Mouse (Mus musculus) kidney, embryonic 14.5 days (tissue): ENCODE results near the gene Ccdc9b. TPM values are rescaled to one million over a fixed set of nuclear protein-coding genes. Genes with fewer than 3 reads are reported as not detected.
A peak's percentile ranks its signal among the peaks of the same experiment; 100 is the strongest.

Experiments used
- ATAC-seq: fragments of 200-750 bp; cut with Nextera tagmentation; 2 replicates; pipeline ENCODE4 v1.8.0; 2017; ENCODE audit warnings: moderate number of reproducible peaks, mild to moderate bottlenecking, moderate TSS enrichment, moderate library complexity; ENCODE audit not compliant: low FRiP score, low TSS enrichment
- H3K27ac ChIP-seq: fragments of 300-500 bp; sonication (generic); 2 replicates; pipeline ENCODE4 v1.5.1; 2014; ENCODE audit warnings: low read depth, mild to moderate bottlenecking, low read length, moderate library complexity, mixed read lengths
- H3K27me3 ChIP-seq: fragments of 300-500 bp; sonication (generic); 2 replicates; pipeline ENCODE4 v1.6.1; 2014; ENCODE audit warnings: mild to moderate bottlenecking, low read length; ENCODE audit not compliant: control insufficient read depth, insufficient read depth
- H3K36me3 ChIP-seq: fragments of 300-500 bp; sonication (generic); 2 replicates; pipeline ENCODE4 v1.6.1; 2014; ENCODE audit warnings: low read length, mixed read lengths; ENCODE audit not compliant: control insufficient read depth, insufficient read depth
- H3K4me1 ChIP-seq: fragments of 300-500 bp; sonication (generic); 2 replicates; pipeline ENCODE4 v1.6.1; 2014; ENCODE audit warnings: low read length, mixed read lengths; ENCODE audit not compliant: control insufficient read depth, insufficient read depth
- H3K4me2 ChIP-seq: fragments of 300-500 bp; sonication (generic); replicated peaks from 2 replicates; pipeline ENCODE4 v1.6.1; 2014; ENCODE audit warnings: low read depth, mild to moderate bottlenecking, low read length
- H3K4me3 ChIP-seq: fragments of 300-500 bp; sonication (generic); 2 replicates; pipeline ENCODE4 v1.5.1; 2014; ENCODE audit warnings: mild to moderate bottlenecking, low read length
- H3K9ac ChIP-seq: fragments of 300-500 bp; sonication (generic); 2 replicates; pipeline ENCODE4 v1.6.1; 2014; ENCODE audit warnings: low read depth, mild to moderate bottlenecking, low read length, moderate library complexity
- H3K9me3 ChIP-seq: fragments of 300-500 bp; sonication (generic); 2 replicates; pipeline ENCODE4 v1.6.1; 2016; ENCODE audit warnings: low read length; ENCODE audit not compliant: control insufficient read depth
- WGBS: fragments of 180-500 bp; shearing (Covaris S2); extraction: QIAGEN DNeasy Blood & Tissue Kit; methylation state at CpG from one replicate; pipeline ENCODE4 v1.1.7; 2014; 5-methylcytosine and 5-hydroxymethylcytosine counted together
- polyA plus RNA-seq: library from polyadenylated mRNA; unstranded; fragments of >200 nt; fragmentation: Nextera tagmentation; extraction: Ambion mirVana; gene quantifications from 2 replicates; pipeline ENCODE4 v1.2.1, GENCODE M21; 2014

Gene Ccdc9b
- polyA plus RNA-seq, 1 experiment from 2014 or later, result 0.68 TPM

DNA sequence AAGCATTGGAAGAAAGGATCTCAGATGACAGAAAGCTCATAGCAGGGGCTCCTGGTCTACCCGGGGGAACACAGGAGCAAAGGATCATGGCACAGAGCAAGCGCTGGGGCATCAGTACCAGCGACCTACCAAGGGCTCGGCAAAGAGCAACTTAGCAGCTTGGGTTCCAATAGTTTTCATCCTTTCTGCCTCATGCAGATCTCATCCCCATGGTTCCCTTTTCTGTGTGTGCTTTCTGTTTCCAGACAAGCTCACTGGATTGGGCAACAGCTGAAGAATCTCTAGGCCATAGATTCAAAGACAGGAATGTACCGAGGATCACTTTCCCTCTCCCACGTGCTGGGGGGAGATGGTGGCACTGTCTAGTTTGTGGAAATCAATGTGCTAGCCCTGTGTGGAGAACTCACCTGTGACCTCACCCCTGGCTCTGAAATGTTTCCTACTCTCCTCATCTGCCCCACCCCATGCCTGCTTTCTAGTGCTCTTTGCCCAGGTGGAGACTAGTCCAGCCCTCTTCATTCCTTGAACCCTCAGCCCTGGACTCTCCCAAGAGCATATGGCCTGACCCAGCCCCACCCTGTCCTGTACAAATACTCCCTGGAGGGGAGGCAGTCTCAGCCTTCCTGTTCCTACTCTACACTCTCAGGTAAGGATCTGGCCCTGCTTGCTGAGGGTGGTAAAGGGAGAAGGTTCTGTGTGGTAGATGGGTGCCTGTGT lies 9.9 kb upstream of the Ccdc9b start, which contains the start of gene Phgr1:
Gene Phgr1, plus strand, starts transcription at position 612 of the 717 bp plus-strand sequence.
- 77% methylated on average over 6 of the region's 6 CpGs for WGBS
- H3K4me3 ChIP-seq, result no peak within 1 kb of the TSS
- H3K4me2 ChIP-seq, result no peak within 1 kb of the TSS
- no peak for ATAC-seq
- no peak within 1 kb of the TSS for H3K27ac ChIP-seq
- no peak within 1 kb of the TSS for H3K9ac ChIP-seq
- H3K4me1 ChIP-seq, result no peaks in the 10 kb centered on the region
- no peaks in the 10 kb centered on the region; the same call in 1 of the 2 replicates for H3K9me3 ChIP-seq
- H3K27me3 ChIP-seq, result no peaks in the 10 kb centered on the region
- H3K36me3 ChIP-seq, result no peaks in the 10 kb centered on the region

DNA sequence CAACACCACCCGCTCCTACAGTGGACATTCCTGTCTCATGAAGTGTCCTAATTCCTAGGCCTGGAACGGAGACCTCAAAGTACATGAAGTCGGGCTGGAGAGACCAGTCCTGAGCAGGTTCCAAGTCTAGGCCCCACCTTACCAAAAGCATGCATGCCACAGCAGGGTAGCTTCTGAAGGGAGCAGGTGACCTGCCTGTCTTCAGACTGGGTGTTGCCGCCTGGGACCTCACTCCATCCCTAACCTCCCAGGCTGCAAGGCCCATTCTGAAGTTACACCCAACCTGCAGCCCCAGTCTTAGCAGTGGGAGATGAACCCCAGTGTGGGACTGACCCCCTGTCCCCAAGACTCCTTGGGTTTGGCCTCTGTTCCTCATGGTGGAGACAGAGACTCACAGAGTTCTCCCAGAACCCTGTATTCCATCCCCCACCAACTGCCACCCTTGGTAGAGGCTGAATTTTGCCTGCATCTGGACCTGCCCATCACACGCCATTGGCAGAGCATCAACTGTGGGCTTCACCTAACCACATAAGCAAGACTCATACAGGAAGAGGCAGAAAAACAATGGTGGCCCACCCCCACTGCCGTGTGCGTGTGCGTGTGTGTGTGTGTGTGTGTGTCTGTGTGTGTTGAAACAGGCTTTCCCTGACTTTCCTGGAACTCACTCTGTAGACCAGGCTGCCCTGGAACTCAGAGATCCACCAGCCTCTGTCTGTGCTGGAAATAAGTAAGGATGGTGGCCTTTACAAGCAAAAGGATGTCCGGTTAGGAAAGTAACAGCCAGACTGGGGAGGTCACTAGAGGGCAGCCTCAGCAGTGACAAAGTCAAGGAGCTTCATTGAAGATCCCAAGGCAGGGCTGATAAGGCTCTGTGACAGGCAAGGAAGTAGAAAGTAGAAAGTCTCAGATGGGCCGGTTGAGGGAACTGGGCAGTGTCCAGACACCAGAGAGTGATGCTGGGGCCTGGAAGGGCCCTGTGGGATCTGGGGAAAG lies 3.9 kb upstream of the Ccdc9b start:
- H3K4me1 ChIP-seq, result peaks cover 20% of the 10 kb centered on the region
- H3K9ac ChIP-seq, result no peak overlapping the region
- no peak overlapping the region for H3K27ac ChIP-seq
- H3K27me3 ChIP-seq, result no peaks in the 10 kb centered on the region
- no peaks in the 10 kb centered on the region; the same call in 1 of the 2 replicates for H3K9me3 ChIP-seq
- H3K36me3 ChIP-seq, result no peaks in the 10 kb centered on the region
- H3K4me3 ChIP-seq, result no peak overlapping the region
- 76% methylated on average over 10 of the region's 10 CpGs for WGBS
- no peak for ATAC-seq
- H3K4me2 ChIP-seq, result no peak overlapping the region

DNA sequence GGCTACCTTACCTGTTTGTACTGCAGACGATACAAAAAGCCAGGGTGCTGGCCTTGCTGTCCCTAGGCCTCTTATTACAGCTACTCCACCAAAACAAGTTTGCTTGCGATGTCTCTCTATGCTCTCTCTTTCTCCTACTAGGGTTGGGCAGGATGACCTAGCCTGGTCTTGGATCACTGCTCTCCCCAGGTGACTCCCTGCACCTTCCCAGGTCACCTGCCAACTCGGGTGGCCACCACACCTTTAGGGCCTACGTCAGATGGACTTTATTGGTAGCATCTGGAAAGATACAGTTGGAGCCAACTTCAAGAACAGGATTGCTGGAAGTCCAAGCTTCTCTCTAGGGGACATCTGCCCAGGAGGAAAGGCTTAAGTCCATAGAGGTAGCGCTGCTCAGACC lies 2.4 kb upstream of the Ccdc9b start:
- no peak overlapping the region for H3K9ac ChIP-seq
- peaks cover 22% of the 10 kb centered on the region for H3K4me1 ChIP-seq
- H3K36me3 ChIP-seq, result no peaks in the 10 kb centered on the region
- 85% methylated on average over 5 of the region's 5 CpGs for WGBS
- no peak overlapping the region for H3K4me3 ChIP-seq
- no peaks in the 10 kb centered on the region; the same call in 1 of the 2 replicates for H3K9me3 ChIP-seq
- no peak overlapping the region for H3K27ac ChIP-seq
- ATAC-seq, result no peak
- no peaks in the 10 kb centered on the region for H3K27me3 ChIP-seq
- no peak overlapping the region for H3K4me2 ChIP-seq

DNA sequence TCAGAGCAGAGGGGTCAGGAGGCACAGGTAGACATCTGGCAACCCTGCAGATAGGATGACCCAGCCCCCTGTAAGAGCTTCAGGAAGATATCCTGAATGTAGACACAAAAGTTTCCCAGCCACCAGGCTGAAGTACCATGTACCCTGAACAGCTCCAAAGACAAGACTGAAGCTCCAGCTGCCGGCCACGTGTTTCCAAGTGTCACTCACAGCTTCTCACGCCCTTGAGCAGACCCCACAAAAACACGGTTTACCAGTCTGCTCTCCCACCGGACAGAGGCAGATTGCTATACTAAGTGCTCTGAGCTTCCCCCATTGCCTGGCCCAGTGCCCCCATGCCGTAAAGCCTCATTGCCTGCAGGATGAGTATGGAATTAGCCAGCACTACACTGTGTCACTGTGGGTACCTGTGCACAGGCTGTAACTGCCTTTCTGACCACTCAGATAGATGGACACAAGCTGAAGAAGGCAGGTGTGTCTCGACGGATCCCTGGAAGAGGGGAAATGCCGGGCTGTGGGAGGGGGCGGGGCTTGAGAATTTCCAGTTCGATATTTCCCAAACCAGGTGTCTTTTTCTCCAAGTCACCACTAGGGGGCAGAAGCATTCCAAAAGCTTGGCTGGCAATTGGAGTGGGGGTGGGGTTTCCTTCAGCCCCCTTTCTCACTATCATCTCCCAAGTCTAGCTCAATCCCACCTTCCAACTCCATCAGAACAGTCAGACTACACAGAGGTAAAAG lies 1.8 kb upstream of the Ccdc9b start:
- ATAC-seq, result no peak
- H3K4me2 ChIP-seq, result no peak overlapping the region
- H3K27me3 ChIP-seq, result no peaks in the 10 kb centered on the region
- H3K9me3 ChIP-seq, result no peaks in the 10 kb centered on the region
- no peak overlapping the region for H3K27ac ChIP-seq
- H3K4me1 ChIP-seq, result peaks cover 22% of the 10 kb centered on the region
- H3K9ac ChIP-seq, result no peak overlapping the region
- no peaks in the 10 kb centered on the region for H3K36me3 ChIP-seq
- WGBS, result 19% methylated on average over 11 of the region's 11 CpGs
- no peak overlapping the region for H3K4me3 ChIP-seq

DNA sequence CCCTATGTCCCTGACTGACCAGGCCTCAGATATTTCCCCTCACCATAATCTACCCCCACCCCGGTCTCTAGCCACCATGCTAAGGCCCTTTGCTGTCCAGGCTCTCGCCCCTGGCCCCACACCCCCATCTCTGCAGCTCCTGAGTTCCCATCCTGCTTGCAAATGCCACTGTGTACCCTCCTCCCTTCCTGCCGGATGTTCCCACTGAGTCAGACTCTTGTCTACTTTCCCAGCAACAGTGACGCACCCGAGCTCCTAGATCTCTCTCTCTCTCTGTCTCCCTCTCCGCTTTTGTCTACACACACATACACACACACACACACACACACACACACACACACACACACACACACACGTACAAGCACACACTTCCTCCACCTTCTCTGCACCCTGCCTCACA lies 1.0 kb upstream of the Ccdc9b start:
- H3K27ac ChIP-seq, result 0 out of 2 replicates have a peak overlapping the region, but pooled peaks have one; percentile 74
- H3K9me3 ChIP-seq, result no peaks in the 10 kb centered on the region
- H3K36me3 ChIP-seq, result no peaks in the 10 kb centered on the region
- H3K4me3 ChIP-seq, result no peak overlapping the region
- 64% methylated on average over 7 of the region's 7 CpGs for WGBS
- 0 out of 2 replicates have a peak, but pooled peaks cover 2% of the 10 kb centered on the region for H3K27me3 ChIP-seq
- peaks cover 22% of the 10 kb centered on the region for H3K4me1 ChIP-seq
- H3K9ac ChIP-seq, result no peak overlapping the region
- no peak for ATAC-seq
- no peak overlapping the region for H3K4me2 ChIP-seq

DNA sequence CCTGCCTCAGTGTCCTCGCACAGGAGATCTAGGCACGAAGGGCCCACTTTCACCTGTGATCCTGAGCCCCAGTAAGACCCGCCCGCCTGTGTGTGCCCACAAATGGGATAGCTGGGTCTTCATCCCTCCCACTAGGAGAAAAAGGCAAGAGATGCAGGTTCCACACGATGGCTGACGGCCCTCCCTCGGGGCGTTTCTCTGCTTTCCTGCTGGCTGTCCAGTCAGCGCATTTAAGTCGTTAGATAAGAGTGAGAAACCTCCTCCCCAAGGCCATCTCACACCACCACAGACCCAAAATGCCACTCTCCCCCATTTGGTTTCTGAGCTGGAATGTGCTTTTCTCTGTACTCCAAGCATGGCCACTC lies 305 bp upstream of the Ccdc9b start:
- Histone ChIP-seq H3K4me3 (peak overlapping the region; percentile 15), H3K27me3 (peaks cover 3% of the 10 kb centered on the region; the same call in 1 of the 2 replicates), H3K27ac (peak overlapping the region; percentile 74), H3K4me1 (peaks cover 22% of the 10 kb centered on the region), H3K36me3 (no peaks in the 10 kb centered on the region), H3K4me2 (peak overlapping the region; percentile 44), H3K9ac (peak overlapping the region; percentile 50; the same call in 1 of the 2 replicates), H3K9me3 (no peaks in the 10 kb centered on the region)
- WGBS, result 10% methylated on average over 10 of the region's 10 CpGs
- no peak for ATAC-seq

DNA sequence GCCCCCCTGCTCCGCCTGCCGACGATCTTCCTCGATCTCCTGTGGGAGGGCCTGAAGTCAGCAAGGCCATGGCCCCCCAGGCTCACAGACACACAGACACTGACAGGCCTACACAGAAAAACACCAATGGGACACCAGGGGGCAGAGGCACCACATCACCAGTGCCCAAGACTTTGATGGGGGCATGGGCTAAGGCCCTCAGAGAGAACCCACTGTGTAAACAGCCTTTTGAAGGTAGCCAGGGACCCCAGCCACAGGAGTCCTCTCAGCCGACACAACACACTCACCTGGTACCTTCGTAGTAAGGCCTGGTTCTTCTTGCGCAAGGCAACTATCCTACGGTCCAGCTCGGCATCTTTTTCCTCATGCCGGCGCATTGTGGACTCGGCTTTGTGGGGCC lies 1.1 kb downstream of the Ccdc9b start:
- Histone ChIP-seq H3K27me3 (peaks cover 5% of the 10 kb centered on the region; the same call in 1 of the 2 replicates), H3K9ac (peak overlapping the region; percentile 50; the same call in 1 of the 2 replicates), H3K9me3 (no peaks in the 10 kb centered on the region), H3K4me3 (no peak overlapping the region), H3K4me1 (peaks cover 22% of the 10 kb centered on the region), H3K27ac (peak overlapping the region; percentile 74; the same call in 1 of the 2 replicates), H3K36me3 (no peaks in the 10 kb centered on the region), H3K4me2 (peak overlapping the region; percentile 44)
- no peak for ATAC-seq
- 85% methylated on average over 12 of the region's 12 CpGs for WGBS

DNA sequence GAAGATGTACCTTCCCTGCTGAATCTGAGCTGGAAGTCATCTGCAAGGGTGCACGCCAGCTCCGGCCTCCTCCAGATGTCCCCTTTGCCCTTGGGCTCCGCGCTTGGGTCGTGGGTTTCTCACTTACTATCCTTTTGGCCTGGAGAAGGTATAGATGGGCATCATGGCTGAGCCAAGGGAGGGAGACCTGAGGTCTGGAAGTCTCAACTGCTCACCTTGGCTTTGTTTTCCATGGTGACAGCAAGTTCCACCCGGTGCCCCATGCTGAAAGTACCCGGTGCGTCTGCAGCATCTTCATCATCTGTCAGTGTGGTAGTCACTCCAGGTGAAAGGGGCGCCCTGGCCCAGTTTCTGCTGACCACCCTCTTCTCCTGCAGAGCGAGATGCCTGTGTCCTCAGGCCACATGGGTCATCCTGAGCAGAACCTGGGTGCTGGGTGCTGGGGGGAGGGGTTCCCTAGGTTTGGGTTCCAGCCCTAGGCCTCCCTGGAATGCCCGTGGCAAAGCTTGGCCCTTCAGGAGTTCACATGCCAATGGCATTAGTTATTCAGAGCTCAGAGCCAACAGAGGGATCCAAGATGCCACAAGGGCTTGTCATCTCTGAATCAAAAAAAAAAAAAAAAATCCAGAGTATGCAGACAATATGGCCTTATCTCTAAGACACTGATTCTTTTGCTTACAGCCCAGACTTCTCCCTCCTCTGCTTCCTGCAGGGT lies 2.0 kb downstream of the Ccdc9b start:
- peaks cover 22% of the 10 kb centered on the region for H3K4me1 ChIP-seq
- H3K36me3 ChIP-seq, result no peaks in the 10 kb centered on the region
- H3K9me3 ChIP-seq, result no peaks in the 10 kb centered on the region
- H3K27me3 ChIP-seq, result peaks cover 5% of the 10 kb centered on the region; the same call in 1 of the 2 replicates
- no peak overlapping the region for H3K4me3 ChIP-seq
- H3K27ac ChIP-seq, result no peak overlapping the region
- no peak overlapping the region for H3K9ac ChIP-seq
- no peak for ATAC-seq
- WGBS, result 84% methylated on average over 11 of the region's 11 CpGs
- no peak overlapping the region for H3K4me2 ChIP-seq
